Mouse (Mus musculus) bone marrow, adult 2 months (tissue): Measurements from ENCODE around the gene Tspan6.

Source experiments
- CTCF ChIP-seq: fragments of 200-500 bp; IDR thresholded peaks from 2 replicates; pipeline ENCODE4 v1.5.1; 2011; ENCODE audit warnings: low read length, control low read depth; ENCODE audit not compliant: control insufficient read depth, insufficient read depth
- POLR2A ChIP-seq: fragments of 200-500 bp; IDR thresholded peaks from 2 replicates; pipeline ENCODE4 v1.6.1; 2011; ENCODE audit warnings: low read depth, mild to moderate bottlenecking, control low read depth, low read length, borderline replicate concordance; ENCODE audit not compliant: control insufficient read depth

- TF ChIP-seq CTCF, result no peak
- no peak for TF ChIP-seq POLR2A
Measured at GRCm38 (mm10) chrX:133853637-133854036, 44.6 kb downstream of the Tspan6 start.
